Mouse (Mus musculus) frontal cortex, postnatal 10 days (tissue): Measurements from ENCODE around the gene Ercc1.

Source experiments
- DNase-seq, 2 experiments: peaks; one replicate each; pipeline ENCODE4 v3.0.0; 2022; ENCODE audit warnings: low spot score in 2 of 2, mixed read lengths in 1 of 2

Ercc1 gene

GRCm38 (mm10) chr7:19344237-19344847 is at the start of gene Ercc1:
Gene Ercc1, plus strand, starts transcription at chr7:19344778.
- DNase-seq: no peak

- DNase-seq: peak; percentile 88 to 92
Measured at GRCm38 (mm10) chr7:19295503-19296185, 48.9 kb upstream of the Ercc1 start.

GRCm38 (mm10) chr7:19297034-19297433 is 47.5 kb upstream of the Ercc1 start:
- no peak for DNase-seq

- DNase-seq: no peak
Measured at GRCm38 (mm10) chr7:19297794-19298193, 46.8 kb upstream of the Ercc1 start.

GRCm38 (mm10) chr7:19299194-19299593 is 45.4 kb upstream of the Ercc1 start:
- no peak for DNase-seq

GRCm38 (mm10) chr7:19300501-19301421 is 43.8 kb upstream of the Ercc1 start:
- peak in 1 of 2 experiments; percentile 77 for DNase-seq

GRCm38 (mm10) chr7:19301461-19302263 is 42.9 kb upstream of the Ercc1 start:
- no peak for DNase-seq

GRCm38 (mm10) chr7:19302264-19303045 is 42.1 kb upstream of the Ercc1 start:
- DNase-seq: no peak

GRCm38 (mm10) chr7:19303046-19303305 is 41.6 kb upstream of the Ercc1 start:
- no peak for DNase-seq

GRCm38 (mm10) chr7:19303770-19304169 is 40.8 kb upstream of the Ercc1 start:
- DNase-seq: no peak

GRCm38 (mm10) chr7:19304501-19305412 is 39.8 kb upstream of the Ercc1 start:
- DNase-seq: no peak

GRCm38 (mm10) chr7:19305413-19305735 is 39.2 kb upstream of the Ercc1 start:
- DNase-seq: no peak

- no peak for DNase-seq
Measured at GRCm38 (mm10) chr7:19305796-19306765, 38.5 kb upstream of the Ercc1 start.

GRCm38 (mm10) chr7:19306819-19307738 is 37.5 kb upstream of the Ercc1 start:
- DNase-seq: no peak

GRCm38 (mm10) chr7:19307739-19308453 is 36.7 kb upstream of the Ercc1 start:
- peak; percentile 70 to 74 for DNase-seq

GRCm38 (mm10) chr7:19308454-19309277 is 35.9 kb upstream of the Ercc1 start:
- DNase-seq: peak; percentile 94 to 96
